Mouse (Mus musculus) right cerebral cortex, postnatal 14 days (tissue): ENCODE results near the gene Gpr107.

ENCODE experiments used
- DNase-seq: peaks from one replicate; pipeline ENCODE4 v3.0.0; 2022

The Gpr107 gene

GRCm38 (mm10) chr2:31204677-31205076 lies 52.6 kb downstream of the Gpr107 start:
- DNase-seq = no peak

GRCm38 (mm10) chr2:31206211-31206610 lies 54.1 kb downstream of the Gpr107 start:
- no peak for DNase-seq

- no peak for DNase-seq
Observed at GRCm38 (mm10) chr2:31206882-31207281, 54.8 kb downstream of the Gpr107 start.

- DNase-seq = no peak
Observed at GRCm38 (mm10) chr2:31208544-31209142, 56.5 kb downstream of the Gpr107 start.

- DNase-seq = no peak
Observed at GRCm38 (mm10) chr2:31209525-31209924, 57.4 kb downstream of the Gpr107 start.

- no peak for DNase-seq
Observed at GRCm38 (mm10) chr2:31210144-31210847, 58.2 kb downstream of the Gpr107 start.

GRCm38 (mm10) chr2:31211204-31211603 lies 59.1 kb downstream of the Gpr107 start:
- no peak for DNase-seq

GRCm38 (mm10) chr2:31214211-31214796 lies 62.2 kb downstream of the Gpr107 start:
- DNase-seq = no peak

- DNase-seq = no peak
Observed at GRCm38 (mm10) chr2:31218611-31219010, 66.5 kb downstream of the Gpr107 start.

GRCm38 (mm10) chr2:31219470-31219869 lies 67.4 kb downstream of the Gpr107 start:
- DNase-seq = no peak

GRCm38 (mm10) chr2:31220844-31221243 lies 68.7 kb downstream of the Gpr107 start:
- DNase-seq = no peak

GRCm38 (mm10) chr2:31221582-31221981 lies 69.5 kb downstream of the Gpr107 start:
- DNase-seq = no peak

- no peak for DNase-seq
Observed at GRCm38 (mm10) chr2:31228768-31229311, 76.7 kb downstream of the Gpr107 start.

- DNase-seq = no peak
Observed at GRCm38 (mm10) chr2:31239203-31239696, 87.1 kb downstream of the Gpr107 start.

- DNase-seq = no peak
Observed at GRCm38 (mm10) chr2:31239833-31240232, 87.7 kb downstream of the Gpr107 start.

GRCm38 (mm10) chr2:31241639-31242038 lies 89.5 kb downstream of the Gpr107 start:
- peak; percentile 54 for DNase-seq

- no peak for DNase-seq
Observed at GRCm38 (mm10) chr2:31244216-31244615, 92.1 kb downstream of the Gpr107 start.

- no peak for DNase-seq
Observed at GRCm38 (mm10) chr2:31245051-31245450, 92.9 kb downstream of the Gpr107 start.

GRCm38 (mm10) chr2:31245491-31246141 lies 93.5 kb downstream of the Gpr107 start, which contains the start of gene Ncs1:
Ncs1 (plus strand) TSS chr2:31245823.
- DNase-seq = peak; percentile 89

- DNase-seq = peak; percentile 49
Observed at GRCm38 (mm10) chr2:31246251-31246971, 94.3 kb downstream of the Gpr107 start.

GRCm38 (mm10) chr2:31248856-31249255 lies 96.7 kb downstream of the Gpr107 start:
- DNase-seq = no peak

- DNase-seq = no peak
Observed at GRCm38 (mm10) chr2:31252167-31252566, 100.1 kb downstream of the Gpr107 start.
